Mouse (Mus musculus) C2C12 (cell line): ENCODE data around the gene Cfb.

ENCODE experiments used
- CTCF ChIP-seq: IDR thresholded peaks from one replicate; pipeline ENCODE4 v1.5.1; 2011; ENCODE audit not compliant: control insufficient read depth, insufficient read depth, insufficient read length
- MAX ChIP-seq: IDR thresholded peaks from one replicate; pipeline ENCODE4 v1.6.1; 2011; ENCODE audit warnings: mild to moderate bottlenecking, control low read depth
- MYOD1 ChIP-seq: IDR thresholded peaks from one replicate; pipeline ENCODE4 v1.6.1; 2011; ENCODE audit warnings: low read depth; ENCODE audit not compliant: control insufficient read depth, insufficient read length
- MYOG ChIP-seq: IDR thresholded peaks from one replicate; pipeline ENCODE4 v1.6.1; 2011; ENCODE audit not compliant: control insufficient read depth, insufficient read length; ENCODE audit errors: extremely low read depth
- USF1 ChIP-seq: IDR thresholded peaks from one replicate; pipeline ENCODE4 v1.6.1; 2011; ENCODE audit warnings: low read depth, mild to moderate bottlenecking, control low read depth, moderate library complexity

GRCm38 (mm10) chr17:34836155-34836855 lies 26.0 kb downstream of the Cfb start:
- no peak for TF ChIP-seq MYOD1
- TF ChIP-seq CTCF, result no peak
- TF ChIP-seq MAX, result no peak
- no peak for TF ChIP-seq USF1
- no peak for TF ChIP-seq MYOG
